14 mouse cellular contexts compared by ENCODE assay signal in the genomic region with DNA sequence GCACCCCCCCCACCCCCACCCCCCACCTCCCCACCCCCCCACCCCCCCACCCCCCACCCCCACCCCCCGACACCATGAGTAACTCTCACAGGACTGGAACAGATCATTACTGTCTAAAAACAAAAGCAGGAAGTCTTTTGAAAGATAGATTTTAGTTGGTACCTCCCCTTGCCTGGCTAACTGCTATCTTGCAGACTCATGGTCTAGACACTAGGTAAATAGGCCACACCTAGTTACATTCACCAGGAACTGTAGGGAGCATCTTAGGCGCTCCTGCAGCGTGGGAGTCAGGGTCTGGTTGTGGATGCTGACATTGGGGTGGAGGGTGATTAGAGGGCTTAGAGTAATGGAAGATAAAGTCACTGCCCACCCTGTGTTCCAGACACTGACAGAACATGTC.
"Had no signal": no experiment of that assay in that cellular context is flagged by ENCODE, and none has a peak within 500 bp of the region (broad histone marks: within the 10 kb centered on the region; RNA-seq: fewer than 3 reads in every experiment).

No protein-coding gene starts in this region.

- H3K4me2 ChIP-seq: liver, embryonic 11.5 days; liver, embryonic 15.5 days; neural tube, embryonic 12.5 days had no signal

- DNase-seq: kidney, adult 8-10 months; kidney, postnatal 14 days; lung, adult 2 months; lung, postnatal 10 days; midbrain, embryonic 14.5 days; right cerebral cortex, postnatal 4 days; spleen, adult 18-20 months; thymus, postnatal 36 days had no signal

- H3K4me1 ChIP-seq: liver, embryonic 15.5 days had no signal

- H3K36me3 ChIP-seq: limb, embryonic 10.5 days; liver, embryonic 15.5 days; neural tube, embryonic 12.5 days had no signal

- H3K27me3 ChIP-seq: liver, embryonic 15.5 days; neural tube, embryonic 12.5 days had no signal

- H3K9me3 ChIP-seq: limb, embryonic 10.5 days; liver, embryonic 15.5 days; neural tube, embryonic 12.5 days had no signal

- H3K4me3 ChIP-seq: limb, embryonic 10.5 days; liver, embryonic 15.5 days; myocyte; neural tube, embryonic 12.5 days had no signal

- H3K27ac ChIP-seq: limb, embryonic 10.5 days; liver, embryonic 15.5 days; macrophage; neural tube, embryonic 12.5 days had no signal

- H3K9ac ChIP-seq: liver, embryonic 15.5 days; neural tube, embryonic 12.5 days had no signal
